Mouse (Mus musculus): ENCODE measurements around the gene Mctp2.

- TF ChIP-seq POLR2A (IDR thresholded peaks at IDR 0.05; ENCODE audit: borderline replicate concordance, control insufficient read depth, low read depth, low read length) (no peak), CTCF (IDR thresholded peaks at IDR 0.05; ENCODE audit: control insufficient read depth, insufficient read depth, low read length) (no peak)
These were observed 14.0 kb upstream of the Mctp2 start for GRCm38 (mm10) chr7:72320441-72320840.

Data from bone marrow, adult 2 months (tissue).